Mouse (Mus musculus) brain, embryonic 14.5 days (tissue): ENCODE measurements around the gene Cdt1. TPM values are rescaled to one million over a fixed set of nuclear protein-coding genes. Genes with fewer than 3 reads are reported as not detected.

Experiments
- DNase-seq: peaks from one replicate; pipeline ENCODE4 v3.0.0-alpha.2; 2011; ENCODE audit warnings: low read depth
- CTCF ChIP-seq: fragments of 200-500 bp; IDR thresholded peaks from 2 replicates; pipeline ENCODE4 v1.5.1; 2012; ENCODE audit warnings: inconsistent platforms, mild to moderate bottlenecking, moderate library complexity, borderline replicate concordance; ENCODE audit not compliant: insufficient read depth, insufficient read length; ENCODE audit errors: extremely low read depth
- POLR2A ChIP-seq: fragments of 200-500 bp; IDR thresholded peaks from 2 replicates; pipeline ENCODE4 v1.6.1; 2012; ENCODE audit warnings: mild to moderate bottlenecking, inconsistent platforms, borderline replicate concordance; ENCODE audit not compliant: poor library complexity, insufficient read depth, insufficient read length, severe bottlenecking; ENCODE audit errors: extremely low read depth
- polyA plus RNA-seq: library from polyadenylated mRNA; depleted of rRNA; stranded (reverse); fragments of >200 nt; gene quantifications from 2 replicates; pipeline ENCODE4 v1.2.3, GENCODE M21; 2012; rRNA removed

Gene Cdt1
- polyA plus RNA-seq, 1 experiment, result 21.3 TPM

GRCm38 (mm10) chr8:122605367-122605766 lies 37.6 kb downstream of the Cdt1 start:
- no peak for DNase-seq
- TF ChIP-seq CTCF (no peak), POLR2A (no peak)

DNA sequence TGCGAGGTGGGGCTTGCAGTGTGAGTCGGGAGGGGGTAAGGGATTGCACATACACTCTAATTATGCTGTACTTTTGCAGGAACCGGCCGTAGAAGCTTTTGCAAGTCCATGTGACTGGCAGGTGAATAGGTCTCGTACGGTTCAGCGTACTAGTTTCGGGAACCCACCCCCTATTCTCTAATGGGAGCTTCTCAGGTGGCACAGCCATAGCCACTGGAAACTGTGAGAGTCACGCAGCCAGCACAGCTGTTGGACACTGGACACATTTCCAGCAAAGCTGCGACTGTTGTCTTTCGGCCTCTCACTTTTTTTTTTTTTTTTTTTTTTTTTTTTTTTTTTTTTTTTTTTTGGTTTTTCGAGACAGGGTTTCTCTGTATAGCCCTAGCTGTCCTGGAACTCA lies 39.0 kb downstream of the Cdt1 start:
- no peak for DNase-seq
- TF ChIP-seq POLR2A, result no peak
- no peak for TF ChIP-seq CTCF

DNA sequence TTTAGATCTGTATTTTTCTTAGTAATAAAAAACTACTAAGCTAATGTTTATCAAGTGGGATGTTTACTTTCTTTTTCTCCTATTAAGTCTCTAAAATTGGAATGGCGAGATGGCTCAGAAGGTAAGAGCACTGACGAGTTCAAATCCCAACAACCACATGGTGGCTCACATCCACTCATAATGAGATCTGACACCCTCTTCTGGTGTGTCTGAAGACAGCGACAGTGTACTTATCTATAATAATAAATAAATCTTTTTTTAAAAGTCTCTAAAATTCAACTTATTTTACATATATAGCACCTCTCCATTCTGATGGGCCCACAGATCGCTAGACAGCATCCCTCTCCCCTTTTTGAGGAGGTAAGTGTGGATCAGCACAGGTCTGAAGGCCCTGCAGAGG lies 42.4 kb downstream of the Cdt1 start:
- no peak for DNase-seq
- TF ChIP-seq CTCF (no peak), POLR2A (no peak)

DNA sequence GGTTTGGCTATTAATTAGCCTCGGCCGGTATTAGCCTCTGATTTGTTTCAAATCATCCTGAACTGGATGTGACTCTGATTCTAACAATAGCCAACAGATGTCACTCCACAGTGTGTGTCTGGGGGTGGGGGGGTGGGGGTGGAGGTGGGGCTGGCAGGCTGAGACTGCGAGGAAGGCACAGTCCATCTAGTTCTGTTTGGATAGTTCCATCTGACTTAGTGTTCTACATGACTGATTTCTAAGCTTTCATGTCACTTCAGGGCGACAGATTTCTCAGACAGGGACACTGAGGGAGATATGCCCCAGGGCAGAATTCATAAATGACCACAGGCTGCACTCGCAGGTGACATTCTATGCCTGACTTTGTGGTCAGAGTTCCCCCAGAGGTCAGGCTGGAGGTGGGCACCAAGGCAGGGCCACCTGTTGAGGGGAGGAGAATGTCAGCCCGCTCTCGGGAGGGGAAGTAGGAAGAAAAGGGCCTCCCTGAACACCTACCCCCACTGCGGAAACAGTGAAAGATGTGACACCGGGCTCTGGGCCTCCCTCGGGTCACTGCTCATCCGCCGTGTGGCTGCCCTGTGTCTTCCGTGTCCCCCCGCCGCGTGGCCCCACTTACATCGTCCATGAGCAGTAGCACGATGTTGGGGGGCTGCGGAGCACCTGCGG lies 42.9 kb downstream of the Cdt1 start:
- DNase-seq, result no peak
- TF ChIP-seq POLR2A (no peak), CTCF (no peak)

DNA sequence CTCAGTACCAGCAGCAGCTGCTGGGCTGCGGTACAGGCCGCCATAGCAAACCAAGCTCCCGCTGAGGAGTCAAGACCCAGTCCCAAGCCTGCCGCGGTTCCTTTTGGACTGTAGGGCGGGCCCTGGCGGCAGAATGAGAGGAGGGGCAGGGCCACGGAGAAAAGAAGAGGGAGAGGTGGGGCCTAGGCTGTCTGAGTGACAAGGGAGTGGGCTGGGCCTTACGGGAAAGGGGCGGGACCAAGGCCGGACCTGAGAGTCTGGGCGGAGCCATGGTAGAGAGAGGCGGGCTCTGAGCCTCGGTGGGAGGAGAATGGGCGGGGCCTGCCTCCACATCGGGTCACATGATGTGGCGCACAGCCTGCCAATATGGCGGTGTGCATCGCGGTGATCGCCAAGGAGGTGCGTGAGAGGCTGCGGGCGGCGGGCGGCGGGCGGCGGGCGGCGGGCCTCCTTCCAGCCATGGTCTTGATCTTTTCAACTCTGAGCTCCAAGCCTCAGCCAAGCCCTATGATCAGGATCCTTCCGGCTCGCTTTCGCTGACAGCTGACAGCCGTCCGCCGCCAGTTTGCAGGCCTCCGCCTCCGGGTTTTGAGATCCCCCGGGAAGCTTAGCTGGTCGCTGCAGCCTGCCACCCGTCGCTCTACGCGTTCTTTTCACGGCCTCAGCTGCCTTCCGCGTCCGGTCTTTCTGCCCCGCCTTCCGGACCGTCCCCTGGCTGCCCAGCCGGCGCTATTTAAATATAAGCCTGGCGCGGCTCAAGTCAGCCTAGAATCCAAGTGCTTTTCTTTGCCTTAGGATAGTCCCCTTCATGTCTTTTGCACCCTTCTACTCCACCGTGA lies 43.7 kb downstream of the Cdt1 start, which contains the start of the genes Galns and Trappc2l:
TSS of gene Galns (minus strand) at position 169 of the 839 bp plus-strand sequence.
TSS of gene Trappc2l (plus strand) at position 346 of the 839 bp plus-strand sequence.
- TF ChIP-seq CTCF (peak; percentile 29; the same call in 1 of the 2 replicates), POLR2A (peak; percentile 37; the same call in 1 of the 2 replicates)

DNA sequence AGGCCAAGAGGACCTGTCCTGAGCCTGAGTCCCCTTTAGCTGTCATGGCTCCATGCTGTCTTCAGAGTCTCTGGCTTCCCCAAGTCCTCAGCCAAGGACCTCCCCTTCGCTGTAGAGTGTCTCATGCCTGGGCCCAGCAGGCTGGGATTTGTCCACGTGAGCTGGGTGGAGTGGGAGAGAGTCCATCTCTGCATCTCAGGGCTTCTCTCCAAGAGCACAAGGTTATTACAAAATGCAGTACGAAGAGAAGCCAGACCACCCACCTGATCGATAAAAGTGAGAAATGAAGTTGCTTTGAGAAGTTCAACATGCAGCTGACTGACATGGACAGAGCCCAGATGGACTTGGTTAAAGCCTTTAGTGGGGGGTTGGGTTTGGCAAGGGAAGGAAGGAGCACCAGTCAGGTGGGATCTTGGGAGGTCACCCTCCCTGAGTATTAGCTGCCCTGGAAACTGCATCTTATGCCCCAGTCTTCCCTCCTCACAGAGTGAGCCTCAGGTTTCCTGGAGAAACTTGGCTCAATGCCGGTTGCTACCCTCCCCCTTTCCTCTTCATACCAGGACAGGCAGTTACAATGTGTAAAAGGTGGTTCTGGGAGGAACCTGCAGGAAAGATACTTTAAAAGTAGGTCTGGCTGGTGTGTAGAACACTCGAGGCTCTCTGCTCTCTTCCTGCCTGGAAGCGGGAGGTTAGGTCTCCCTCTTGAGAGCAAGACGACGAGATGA lies 48.5 kb downstream of the Cdt1 start:
- TF ChIP-seq POLR2A (no peak), CTCF (no peak)

More for the DNA sequence above, 43.7 kb downstream of the Cdt1 start, which contains the start of the genes Galns and Trappc2l:
- peak; percentile 99 for DNase-seq

DNA sequence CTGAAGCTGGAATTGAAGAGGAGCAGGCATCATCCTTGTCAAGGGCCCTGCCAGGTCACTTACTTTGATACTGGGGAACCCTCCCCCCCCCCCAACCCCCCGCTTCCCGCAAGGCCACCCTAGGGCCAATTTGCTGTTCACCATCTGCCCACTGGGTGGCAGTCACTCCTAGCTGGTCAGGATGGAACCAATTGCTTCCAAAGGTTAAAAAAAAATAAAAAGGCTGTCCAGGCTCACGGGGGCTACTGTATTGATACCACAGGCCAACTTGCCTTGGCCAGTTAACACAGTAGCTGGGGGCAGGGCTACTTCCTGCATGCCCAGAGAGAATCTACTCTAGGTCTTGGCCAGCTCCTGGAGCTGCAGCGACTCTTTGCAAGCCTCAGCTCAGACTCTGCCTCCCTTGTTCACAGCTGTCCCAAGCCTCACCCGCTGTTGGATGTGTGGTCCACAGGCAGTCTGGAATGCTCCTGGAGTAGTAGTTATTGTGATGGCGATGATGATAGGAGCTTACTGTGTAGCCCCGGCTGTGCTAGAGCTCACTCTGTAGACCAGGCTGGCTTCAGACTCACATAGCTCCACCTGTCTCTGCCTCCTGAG lies 50.2 kb downstream of the Cdt1 start:
- TF ChIP-seq POLR2A (no peak), CTCF (peak; percentile 71; the same call in 1 of the 2 replicates)

More for the DNA sequence above, 48.5 kb downstream of the Cdt1 start:
- no peak for DNase-seq

DNA sequence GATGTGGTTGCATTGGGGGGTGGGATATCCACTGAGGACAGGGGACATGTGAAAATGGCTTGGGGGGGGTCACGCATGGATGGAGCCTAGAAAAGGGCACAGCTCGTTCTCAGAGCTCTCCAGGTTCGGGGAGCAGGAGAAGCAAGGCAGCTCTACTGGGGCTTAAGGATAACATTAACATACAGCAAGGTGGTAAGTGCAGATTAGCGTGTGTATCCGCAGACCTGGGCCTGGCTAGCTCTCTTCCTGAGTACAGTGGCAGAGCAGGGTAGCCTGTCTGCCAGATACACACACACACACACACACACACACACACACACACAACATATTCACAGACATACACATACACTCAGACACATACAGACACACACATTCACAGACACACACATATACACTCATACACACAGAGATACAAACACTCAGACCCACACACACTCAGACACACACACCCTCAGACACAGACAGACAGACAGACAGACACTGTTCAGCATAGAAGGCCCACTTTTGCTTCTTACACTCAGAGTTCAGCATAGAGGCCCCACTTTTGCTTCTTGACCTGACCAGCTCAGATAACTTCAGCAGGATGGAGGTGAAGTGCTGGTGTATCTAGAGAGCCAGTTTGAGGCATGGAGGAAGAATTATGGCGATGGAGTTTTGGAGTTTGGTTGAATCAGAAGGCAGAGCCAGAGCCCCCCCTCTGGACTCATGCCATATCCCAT lies 51.0 kb downstream of the Cdt1 start:
- no peak for DNase-seq
- TF ChIP-seq CTCF (no peak), POLR2A (no peak)

More for the DNA sequence above, 50.2 kb downstream of the Cdt1 start:
- peak; percentile 83 for DNase-seq

GRCm38 (mm10) chr8:122620446-122620845 lies 52.6 kb downstream of the Cdt1 start:
- TF ChIP-seq POLR2A, result no peak
- no peak for TF ChIP-seq CTCF
- no peak for DNase-seq

GRCm38 (mm10) chr8:122622727-122623126 lies 54.9 kb downstream of the Cdt1 start, which contains the start of gene Pabpn1l:
Gene Pabpn1l, minus strand, starts transcription at chr8:122622739.
- no peak for DNase-seq
- TF ChIP-seq POLR2A (no peak), CTCF (no peak)

Other genes starting within 250 kb of the Cdt1 start
- gene Trhr2, start 207.3 kb upstream of the Cdt1 start, polyA plus RNA-seq, result 0.09 and 0.10 TPM in 2 replicates
- 44.5 and 51.8 TPM in 2 replicates for gene Zc3h18, start 191.4 kb upstream of the Cdt1 start, polyA plus RNA-seq
- gene Il17c, start 146.0 kb upstream of the Cdt1 start, polyA plus RNA-seq, result 0.92 and 0.97 TPM in 2 replicates
- 22.3 and 25.7 TPM in 2 replicates for gene Cyba, start 135.1 kb upstream of the Cdt1 start, polyA plus RNA-seq
- 60.8 and 63.9 TPM in 2 replicates for gene Mvd, start 124.6 kb upstream of the Cdt1 start, polyA plus RNA-seq
- not detected in 2 replicates for gene Snai3, start 107.3 kb upstream of the Cdt1 start, polyA plus RNA-seq
- gene Rnf166, start 92.0 kb upstream of the Cdt1 start, polyA plus RNA-seq, result 59.5 and 80.9 TPM in 2 replicates
- gene Ctu2, start 91.9 kb upstream of the Cdt1 start, polyA plus RNA-seq, result 58.5 and 74.9 TPM in 2 replicates
- 12.8 and 13.4 TPM in 2 replicates for gene Piezo1, start 16.7 kb upstream of the Cdt1 start, polyA plus RNA-seq
- gene Aprt, start 8.9 kb downstream of the Cdt1 start, polyA plus RNA-seq, result 103 and 126 TPM in 2 replicates
- gene Galns, start 43.4 kb downstream of the Cdt1 start, polyA plus RNA-seq, result 5.9 and 8.2 TPM in 2 replicates
- 132 and 142 TPM in 2 replicates for gene Trappc2l, start 43.6 kb downstream of the Cdt1 start, polyA plus RNA-seq
- 0.07 TPM in 1 of 2 replicates, not detected in the other for gene Pabpn1l, start 54.7 kb downstream of the Cdt1 start, polyA plus RNA-seq
- 9.5 and 30.2 TPM in 2 replicates for gene Cbfa2t3, start 131.1 kb downstream of the Cdt1 start, polyA plus RNA-seq
- 18.9 and 19.5 TPM in 2 replicates for gene Acsf3, start 207.5 kb downstream of the Cdt1 start, polyA plus RNA-seq